Mouse (Mus musculus): ENCODE measurements around the gene Upk3a. TPM values are rescaled to one million over a fixed set of nuclear protein-coding genes. Genes with fewer than 3 reads are reported as not detected.

Upk3a gene
- polyA plus RNA-seq, 1 experiment, result not detected

DNA sequence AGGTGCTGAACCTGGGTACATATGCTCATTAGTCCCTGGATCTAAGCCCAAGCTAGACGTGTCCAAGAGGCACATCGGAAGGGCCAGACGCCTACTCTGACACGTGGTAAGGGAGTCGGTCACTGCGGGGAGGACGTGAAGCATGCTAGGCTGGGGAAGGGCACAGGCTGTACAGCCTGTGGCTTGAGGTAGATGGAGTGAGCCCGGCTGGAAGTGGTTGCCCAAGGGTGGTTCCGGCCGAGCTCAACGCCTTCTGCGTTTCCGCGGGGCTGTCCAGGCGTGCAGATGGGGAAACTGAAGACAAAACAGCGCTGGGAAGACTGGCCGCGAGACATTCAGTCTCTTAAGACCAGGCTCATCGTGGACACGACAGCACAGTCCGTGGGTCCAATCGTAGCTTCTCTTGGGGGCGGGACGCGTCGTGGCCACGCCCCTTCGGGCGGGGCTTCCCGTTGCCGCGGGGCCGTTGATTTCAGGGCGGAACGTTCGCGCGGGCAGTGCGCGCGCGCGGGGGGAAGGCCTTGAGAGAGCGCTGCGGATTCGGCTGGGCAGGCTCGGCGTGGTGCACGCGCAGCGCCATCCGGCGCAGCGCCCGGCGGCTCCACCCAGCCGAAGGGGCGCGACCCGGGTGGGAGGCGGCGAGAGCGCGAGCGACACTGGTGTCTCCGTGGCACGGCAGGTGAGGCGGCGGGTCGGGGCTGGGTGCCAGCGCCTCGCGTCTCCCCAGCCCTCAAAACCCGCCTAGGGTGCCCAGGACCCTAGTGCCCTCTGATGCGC lies 19.8 kb downstream of the Upk3a start:
- TF ChIP-seq GATA1 (IDR thresholded peaks at IDR 0.05; ENCODE audit: low read length), result no peak

DNA sequence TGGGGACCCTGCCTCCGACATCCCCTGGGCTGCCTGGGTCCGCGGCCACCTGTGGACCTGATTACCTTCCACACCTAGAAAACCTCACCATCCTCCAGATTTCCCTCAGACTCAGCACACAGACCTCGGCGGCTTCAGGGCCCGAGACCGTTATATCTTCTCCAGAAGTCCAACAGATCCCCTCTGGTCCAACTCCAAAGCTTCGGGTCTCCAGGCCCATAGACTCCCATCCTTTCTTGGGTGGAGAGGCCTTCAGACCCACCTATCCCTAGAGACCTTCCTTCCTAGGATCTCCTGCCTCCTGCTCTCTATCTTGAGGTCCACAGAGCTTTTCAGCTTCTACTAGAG lies 20.4 kb downstream of the Upk3a start:
- TF ChIP-seq GATA1 (IDR thresholded peaks at IDR 0.05; ENCODE audit: low read length), result no peak

GRCm38 (mm10) chr15:85041546-85042225 lies 24.7 kb downstream of the Upk3a start:
- TF ChIP-seq GATA1 (IDR thresholded peaks at IDR 0.05; ENCODE audit: low read length), result no peak

DNA sequence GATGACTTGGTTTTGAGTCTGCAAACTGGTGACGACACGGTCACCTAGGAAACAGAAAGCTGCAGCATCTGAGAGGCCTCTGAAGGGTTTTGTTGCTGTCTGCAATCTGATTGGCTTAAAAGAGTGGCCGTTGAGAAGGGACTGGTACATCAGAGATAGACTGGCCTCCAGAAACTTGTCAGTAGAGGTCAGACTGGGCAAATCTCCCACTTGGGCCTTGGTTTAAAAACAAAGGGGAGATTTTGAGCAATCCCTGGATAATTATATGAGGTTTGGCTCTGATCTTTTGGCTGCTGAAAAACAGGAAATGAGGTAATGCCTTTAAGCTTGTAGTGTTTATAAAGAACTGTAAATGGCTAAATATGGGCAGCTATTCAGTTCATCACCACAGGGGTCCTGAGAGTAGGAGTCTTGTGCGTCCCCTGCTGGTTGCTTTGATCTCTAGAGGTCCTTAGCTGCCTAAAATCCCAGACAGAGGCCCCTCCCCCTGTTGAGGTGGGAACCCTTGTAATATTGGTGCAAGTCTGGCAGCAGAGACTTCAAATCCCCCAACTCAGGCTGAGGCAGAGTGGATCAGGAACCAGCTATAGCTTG lies 25.5 kb downstream of the Upk3a start:
- TF ChIP-seq GATA1 (IDR thresholded peaks at IDR 0.05; ENCODE audit: low read length), result no peak

DNA sequence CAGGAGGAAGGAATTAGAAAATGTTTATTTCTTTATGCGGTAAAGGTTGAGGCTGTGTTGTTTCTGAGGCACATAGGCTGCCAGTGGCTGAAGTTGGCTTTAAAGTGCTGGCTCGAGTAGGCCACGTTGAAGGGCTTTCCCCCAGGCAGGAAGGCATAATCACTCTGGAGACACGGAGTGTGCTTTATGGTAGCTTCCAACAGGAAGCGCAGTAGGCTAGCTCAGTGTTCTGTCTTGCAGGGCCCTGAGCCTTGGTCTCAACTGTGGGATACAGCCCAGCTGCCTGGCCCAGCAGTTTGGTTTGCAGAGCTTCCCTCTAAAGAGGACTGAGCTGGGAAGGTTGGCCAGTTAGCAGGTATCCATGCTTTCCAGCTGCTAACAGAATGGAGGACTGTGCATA lies 26.2 kb downstream of the Upk3a start:
- no peak for TF ChIP-seq GATA1 (IDR thresholded peaks at IDR 0.05; ENCODE audit: low read length)

DNA sequence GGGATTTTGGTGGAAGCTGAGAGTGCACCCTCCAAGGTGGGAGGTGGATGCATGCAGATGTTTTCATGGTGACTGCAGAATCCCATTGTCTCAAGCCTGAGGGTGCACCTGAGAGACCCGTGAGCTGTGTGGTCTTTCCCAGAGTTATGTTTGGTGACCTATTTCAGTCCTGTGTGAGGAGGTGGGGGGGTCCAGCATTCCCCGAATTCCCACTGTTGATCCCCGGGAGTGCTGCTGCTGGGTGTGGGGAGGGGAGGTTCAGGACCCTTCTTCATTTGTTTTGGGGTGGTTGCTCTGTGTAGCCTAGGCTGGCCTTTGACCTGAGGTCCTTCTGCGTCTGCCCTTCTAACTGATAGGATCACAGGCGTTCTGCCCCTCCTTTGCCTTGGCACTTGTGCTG lies 26.8 kb downstream of the Upk3a start:
- TF ChIP-seq GATA1 (IDR thresholded peaks at IDR 0.05; ENCODE audit: low read length), result no peak

DNA sequence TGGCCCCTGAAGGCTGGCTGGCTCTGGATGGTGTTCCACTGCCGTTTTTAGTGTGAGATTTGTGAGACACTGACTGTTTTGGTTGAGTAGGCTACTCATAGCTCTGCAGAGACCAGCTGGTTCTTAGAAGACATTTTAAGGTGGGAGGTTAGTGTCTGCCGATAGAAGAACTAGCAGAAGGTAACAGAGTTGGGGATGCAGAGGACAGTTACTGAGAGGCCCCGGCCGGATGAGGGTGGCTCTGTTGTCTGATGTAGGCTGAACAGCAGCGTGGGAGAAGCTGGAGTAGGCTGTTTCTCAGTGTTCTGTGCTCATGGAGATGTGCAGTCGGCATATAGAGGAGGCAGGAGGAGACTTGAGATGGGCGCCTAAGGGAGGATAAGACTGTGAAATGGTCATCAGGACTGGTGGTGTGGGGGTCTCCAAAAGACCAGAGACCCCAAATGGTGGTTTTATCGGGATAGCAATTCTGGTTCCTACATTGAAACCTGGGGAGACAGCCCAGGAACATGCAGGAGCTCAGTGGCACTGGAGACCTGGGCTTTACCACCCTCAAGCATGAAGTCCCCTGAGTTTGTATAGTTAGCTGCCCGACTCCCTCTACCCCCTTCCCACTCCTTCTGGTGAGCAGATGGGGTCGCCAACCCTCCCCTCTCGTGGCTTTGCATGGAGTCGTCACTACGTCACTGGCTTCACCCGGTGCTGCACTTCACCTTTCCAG lies 29.4 kb downstream of the Upk3a start:
- no peak for TF ChIP-seq GATA1 (IDR thresholded peaks at IDR 0.05; ENCODE audit: low read length)

DNA sequence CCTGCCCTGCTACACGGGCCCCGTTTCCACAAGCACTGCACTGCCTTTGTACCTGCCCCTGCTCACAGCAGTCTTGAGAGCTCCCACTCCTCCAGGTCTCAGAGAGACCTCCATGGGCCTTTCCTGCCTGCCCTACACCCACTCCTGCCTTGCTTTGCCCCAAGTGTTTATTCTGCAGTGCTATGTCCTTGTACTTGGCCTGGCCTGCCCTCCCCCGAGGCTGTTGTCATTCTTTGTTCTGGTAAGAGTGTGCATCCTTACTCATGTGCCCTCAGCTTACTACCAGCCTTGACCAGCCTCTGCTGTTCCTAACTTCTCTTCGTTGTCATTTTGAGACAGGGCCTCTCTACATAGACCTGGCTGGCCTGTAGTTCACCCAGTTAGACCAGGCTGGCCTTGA lies 30.9 kb downstream of the Upk3a start:
- TF ChIP-seq GATA1 (IDR thresholded peaks at IDR 0.05; ENCODE audit: low read length), result no peak

DNA sequence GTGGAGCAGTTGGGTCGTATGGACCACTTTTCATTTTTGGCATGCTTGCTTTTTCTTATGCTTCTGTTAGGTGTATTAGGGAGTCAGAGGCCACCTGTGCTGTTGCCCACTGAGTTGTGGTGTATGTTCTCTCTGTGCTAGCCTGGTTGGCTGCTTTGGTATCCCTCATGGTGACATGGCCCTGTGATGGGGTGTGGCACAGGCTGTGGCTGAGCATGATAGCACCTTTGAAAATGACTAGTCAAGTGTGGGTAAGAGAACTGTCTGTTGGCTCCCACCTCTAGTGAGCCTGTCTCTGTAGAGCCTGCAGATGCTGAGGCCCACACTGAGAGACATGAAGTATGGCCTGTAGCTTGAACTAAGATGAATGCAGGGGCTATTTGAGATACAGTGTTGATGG lies 32.8 kb downstream of the Upk3a start:
- no peak for TF ChIP-seq GATA1 (IDR thresholded peaks at IDR 0.05; ENCODE audit: low read length)

- TF ChIP-seq GATA1 (IDR thresholded peaks at IDR 0.05; ENCODE audit: low read length), result no peak
Observed at GRCm38 (mm10) chr15:85054098-85054497, 37.2 kb downstream of the Upk3a start.

DNA sequence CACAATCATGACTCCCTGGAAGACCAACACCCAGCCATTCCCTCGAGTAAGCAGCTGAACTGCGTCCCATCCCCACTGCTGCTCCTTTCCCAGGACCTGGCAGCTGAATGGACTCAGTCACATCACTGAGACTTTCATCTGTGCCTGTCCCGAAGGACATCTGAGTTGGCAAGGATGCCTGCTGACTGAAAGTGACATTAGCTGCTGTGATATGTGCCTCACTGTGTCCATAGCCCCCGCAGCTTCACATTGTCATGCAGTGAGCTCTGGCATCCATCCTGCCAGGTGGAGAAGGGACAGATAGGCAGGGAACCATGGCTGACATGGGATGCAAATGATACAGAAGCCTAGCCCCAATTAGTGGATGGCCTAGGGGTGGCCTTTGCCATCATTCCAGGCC lies 38.2 kb downstream of the Upk3a start:
- TF ChIP-seq GATA1 (IDR thresholded peaks at IDR 0.05; ENCODE audit: low read length), result no peak

DNA sequence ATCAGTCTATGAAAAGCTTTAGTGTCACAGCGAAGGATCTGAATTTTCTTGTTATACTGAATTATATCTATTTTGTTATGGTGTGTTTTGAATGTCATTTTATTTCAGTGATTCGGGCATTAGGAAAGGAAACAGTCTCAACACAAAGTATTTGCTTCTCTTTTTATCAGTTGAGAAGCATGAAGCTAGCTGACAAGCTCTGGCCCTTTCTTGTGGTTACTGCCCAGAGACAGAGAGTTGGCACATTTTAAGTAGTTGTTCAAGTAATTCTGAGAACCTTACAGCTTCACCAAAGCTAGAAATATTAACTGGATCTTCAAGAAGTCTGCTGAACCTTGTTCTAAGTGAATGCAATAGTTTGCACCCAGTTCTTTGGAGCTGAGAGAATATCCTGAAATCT lies 46.5 kb downstream of the Upk3a start:
- no peak for TF ChIP-seq GATA1 (IDR thresholded peaks at IDR 0.05; ENCODE audit: low read length)

DNA sequence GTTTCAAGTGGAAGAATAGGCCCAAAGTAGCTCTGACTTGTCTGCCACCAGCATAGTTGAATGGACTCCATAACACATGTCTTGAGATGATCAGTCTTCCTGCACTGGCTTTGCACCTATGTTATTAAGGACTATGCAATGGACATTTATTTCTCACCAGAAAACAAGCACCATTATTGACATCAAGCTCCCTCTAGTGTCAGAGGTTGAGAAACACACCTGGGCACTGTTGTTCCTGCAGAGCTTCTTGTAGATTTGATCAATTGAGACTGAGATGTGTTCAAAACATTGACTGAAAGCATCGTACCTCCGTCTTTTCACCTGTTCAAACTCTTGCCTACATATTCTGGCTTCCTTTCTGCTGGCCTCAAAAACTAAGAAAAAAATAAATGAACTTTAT lies 53.6 kb downstream of the Upk3a start:
- TF ChIP-seq GATA1 (IDR thresholded peaks at IDR 0.05; ENCODE audit: low read length), result no peak

Other genes starting within 250 kb of the Upk3a start
- gene Phf21b, start 161.1 kb upstream of the Upk3a start, polyA plus RNA-seq (2012), result not detected in 2 replicates
- 0.09 and 0.10 TPM in 2 replicates for gene Gm29666, start 97.1 kb upstream of the Upk3a start, polyA plus RNA-seq (2012)
- 14.1 and 18.3 TPM in 2 replicates for gene Nup50, start 93.7 kb upstream of the Upk3a start, polyA plus RNA-seq (2012)
- 41.6 and 43.5 TPM in 2 replicates for gene 5031439G07Rik, start 28.6 kb upstream of the Upk3a start, polyA plus RNA-seq (2012)
- 4.6 and 4.8 TPM in 2 replicates for gene Fam118a, start 11.8 kb downstream of the Upk3a start, polyA plus RNA-seq (2012)
- not detected in 2 replicates for gene Smc1b, start 114.8 kb downstream of the Upk3a start, polyA plus RNA-seq (2012)
- gene Ribc2, start 114.9 kb downstream of the Upk3a start, polyA plus RNA-seq (2012), result not detected in 2 replicates
- not detected in 2 replicates for gene Fbln1, start 188.8 kb downstream of the Upk3a start, polyA plus RNA-seq (2012)